Mouse (Mus musculus) liver, postnatal 0 days (tissue): ENCODE results near the gene Cenpi.

Experiments
- CTCF ChIP-seq: sonication (generic); IDR thresholded peaks from 2 replicates; pipeline ENCODE4 v1.5.1; 2016; ENCODE audit warnings: antibody characterized with exemption, low read depth
- EP300 ChIP-seq: IDR thresholded peaks from 2 replicates; pipeline ENCODE4 v1.6.1; 2016; ENCODE audit warnings: antibody characterized with exemption, low read depth, mild to moderate bottlenecking

GRCm38 (mm10) chrX:134374190-134374589 is 66.3 kb downstream of the Cenpi start:
- TF ChIP-seq CTCF = no peak
- no peak for TF ChIP-seq EP300
